Mouse (Mus musculus): ENCODE results near the gene Foxf2. TPM values are rescaled to one million over a fixed set of nuclear protein-coding genes. Genes with fewer than 3 reads are reported as not detected.

Gene Foxf2
- polyA plus RNA-seq, 1 experiment from 2014 or later = 43.2 TPM

DNA sequence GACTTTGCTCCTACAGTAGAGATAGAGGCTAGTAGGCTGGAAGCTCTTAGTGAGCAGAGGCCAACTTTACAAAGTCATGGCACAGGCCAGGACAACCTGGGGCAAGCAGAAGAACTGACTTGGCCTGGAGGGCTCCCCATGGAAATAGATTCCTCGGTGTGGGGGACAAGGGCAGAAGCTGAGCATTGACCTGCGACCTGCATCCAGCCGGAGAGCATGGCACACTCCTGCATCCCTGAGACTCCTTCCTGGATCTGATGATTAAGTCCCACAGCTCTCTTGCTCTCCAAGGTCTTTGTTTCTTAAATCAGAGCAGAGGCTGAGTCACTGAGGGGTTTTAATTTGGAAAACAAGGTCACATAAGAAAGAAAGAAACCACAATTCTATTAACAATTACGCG is 15.9 kb downstream of the Foxf2 start:
- Histone ChIP-seq H3K9me3 (ENCODE audit: low read depth, low read length) (no peaks in the 10 kb centered on the region), H3K4me2 (no peak overlapping the region), H3K27ac (ENCODE audit: low read depth) (no peak overlapping the region), H3K27me3 (ENCODE audit: insufficient read depth, low read length) (no peaks in the 10 kb centered on the region), H3K36me3 (ENCODE audit: insufficient read depth) (0 out of 2 replicates have a peak, but pooled peaks cover 10% of the 10 kb centered on the region), H3K9ac (no peak overlapping the region), H3K4me3 (ENCODE audit: low read depth, low read length) (no peak overlapping the region), H3K4me1 (ENCODE audit: insufficient read depth) (no peaks in the 10 kb centered on the region)
- whole genome bisulfite sequencing = 84% methylated on average over 5 of the region's 5 CpGs
- ATAC-seq (ENCODE audit: insufficient read depth) (no peak), DNase-seq (no peak)
- TF ChIP-seq CTCF (IDR thresholded peaks at IDR 0.05; ENCODE audit: low read depth) = no peak

DNA sequence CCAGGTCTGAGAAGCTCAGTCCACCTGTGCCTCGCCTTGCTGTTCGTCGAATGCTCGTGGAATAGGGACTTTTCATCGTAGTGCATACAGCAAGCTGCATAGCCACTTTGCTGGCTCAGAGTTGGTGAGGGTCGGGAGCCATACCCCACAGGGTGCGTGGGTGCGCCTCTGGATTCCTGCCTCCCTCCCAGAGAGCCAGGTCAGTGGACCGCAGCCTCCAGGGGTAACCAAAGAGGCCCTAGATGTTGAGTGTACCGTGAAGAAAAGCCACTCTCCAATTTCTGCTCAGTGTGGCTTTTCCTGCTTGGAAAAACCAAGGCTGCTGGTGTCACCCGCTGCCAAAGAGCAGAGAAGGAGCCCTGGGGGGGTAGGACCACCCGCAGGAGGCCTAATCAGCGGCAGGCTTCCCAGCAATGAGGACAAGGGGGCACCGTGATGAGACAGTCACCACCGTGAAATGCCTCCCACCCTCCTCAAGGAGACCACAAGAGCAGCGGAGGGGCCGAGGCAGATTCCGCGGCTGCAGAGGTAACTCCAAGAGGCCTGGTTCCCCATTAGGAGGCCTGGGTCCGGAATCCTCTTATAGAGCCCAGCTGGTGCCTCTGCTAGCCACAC is 26.6 kb downstream of the Foxf2 start:
- Histone ChIP-seq H3K27me3 (ENCODE audit: insufficient read depth, low read length) (no peaks in the 10 kb centered on the region), H3K27ac (ENCODE audit: low read depth) (no peak overlapping the region), H3K4me2 (no peak overlapping the region), H3K4me3 (ENCODE audit: low read depth, low read length) (no peak overlapping the region), H3K9ac (no peak overlapping the region), H3K9me3 (ENCODE audit: low read depth, low read length) (no peaks in the 10 kb centered on the region), H3K4me1 (ENCODE audit: insufficient read depth) (no peaks in the 10 kb centered on the region), H3K36me3 (ENCODE audit: insufficient read depth) (no peaks in the 10 kb centered on the region)
- no peak for TF ChIP-seq CTCF (IDR thresholded peaks at IDR 0.05; ENCODE audit: low read depth)
- DNase-seq (no peak), ATAC-seq (ENCODE audit: insufficient read depth) (no peak)
- 82% methylated on average over 20 of the region's 20 CpGs for WGBS

DNA sequence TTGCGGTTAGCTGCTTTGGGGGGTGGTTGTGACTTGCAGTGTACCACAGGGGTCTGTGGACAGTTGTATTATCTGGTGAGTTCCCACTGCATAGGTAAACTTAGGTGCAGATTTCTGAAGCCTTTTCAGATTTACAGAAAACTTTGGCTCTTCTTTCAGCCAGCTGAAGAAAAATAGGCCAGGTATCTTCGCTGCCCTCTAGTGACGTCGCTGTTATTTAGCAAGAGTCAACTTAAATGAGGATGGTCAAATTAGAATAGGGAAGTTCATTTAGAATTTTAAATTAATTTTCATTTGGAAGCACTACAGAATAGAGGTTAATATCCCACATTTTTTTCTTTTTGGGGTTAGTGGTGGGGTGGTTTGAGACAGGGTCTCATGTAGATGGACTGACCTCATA is 30.6 kb downstream of the Foxf2 start:
- ATAC-seq (ENCODE audit: insufficient read depth) = no peak
- Histone ChIP-seq H3K27ac (ENCODE audit: low read depth) (no peak overlapping the region), H3K9ac (no peak overlapping the region), H3K4me3 (ENCODE audit: low read depth, low read length) (no peak overlapping the region), H3K4me1 (ENCODE audit: insufficient read depth) (no peaks in the 10 kb centered on the region), H3K27me3 (ENCODE audit: insufficient read depth, low read length) (peaks cover 7% of the 10 kb centered on the region; the same call in 1 of the 2 replicates), H3K9me3 (ENCODE audit: low read depth, low read length) (no peaks in the 10 kb centered on the region), H3K36me3 (ENCODE audit: insufficient read depth) (no peaks in the 10 kb centered on the region), H3K4me2 (no peak overlapping the region)
- 56% methylated on average over 4 of the region's 4 CpGs for WGBS
- TF ChIP-seq CTCF (IDR thresholded peaks at IDR 0.05; ENCODE audit: low read depth) = no peak; the same call in 1 of the 2 replicates
- DNase-seq = peak; percentile 66

DNA sequence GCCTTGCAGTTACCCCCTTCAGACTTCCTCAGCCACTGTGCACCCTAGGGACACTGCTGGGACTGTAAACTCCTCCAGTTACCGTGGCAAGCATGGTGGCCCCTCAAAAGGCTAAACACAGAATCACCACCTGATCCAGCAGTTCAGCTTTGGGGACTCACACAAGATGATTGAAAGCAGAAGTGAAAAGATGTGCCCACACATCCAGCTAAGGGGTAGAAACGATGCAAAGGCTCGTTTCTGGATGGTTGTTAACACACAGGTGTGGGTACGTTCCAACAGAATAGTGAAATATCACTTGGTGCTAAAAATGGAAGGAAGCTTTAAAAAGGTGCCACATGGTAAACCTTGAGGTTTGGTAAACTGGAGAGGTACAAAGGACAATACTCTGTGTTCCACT is 32.6 kb downstream of the Foxf2 start:
- Histone ChIP-seq H3K9me3 (ENCODE audit: low read depth, low read length) (no peaks in the 10 kb centered on the region), H3K27me3 (ENCODE audit: insufficient read depth, low read length) (peaks cover 7% of the 10 kb centered on the region; the same call in 1 of the 2 replicates), H3K9ac (no peak overlapping the region), H3K4me3 (ENCODE audit: low read depth, low read length) (no peak overlapping the region), H3K36me3 (ENCODE audit: insufficient read depth) (no peaks in the 10 kb centered on the region), H3K4me2 (no peak overlapping the region), H3K4me1 (ENCODE audit: insufficient read depth) (no peaks in the 10 kb centered on the region), H3K27ac (ENCODE audit: low read depth) (no peak overlapping the region)
- DNase-seq (no peak), ATAC-seq (ENCODE audit: insufficient read depth) (no peak)
- 86% methylated on average over 4 of the region's 4 CpGs for WGBS
- no peak for TF ChIP-seq CTCF (IDR thresholded peaks at IDR 0.05; ENCODE audit: low read depth)

DNA sequence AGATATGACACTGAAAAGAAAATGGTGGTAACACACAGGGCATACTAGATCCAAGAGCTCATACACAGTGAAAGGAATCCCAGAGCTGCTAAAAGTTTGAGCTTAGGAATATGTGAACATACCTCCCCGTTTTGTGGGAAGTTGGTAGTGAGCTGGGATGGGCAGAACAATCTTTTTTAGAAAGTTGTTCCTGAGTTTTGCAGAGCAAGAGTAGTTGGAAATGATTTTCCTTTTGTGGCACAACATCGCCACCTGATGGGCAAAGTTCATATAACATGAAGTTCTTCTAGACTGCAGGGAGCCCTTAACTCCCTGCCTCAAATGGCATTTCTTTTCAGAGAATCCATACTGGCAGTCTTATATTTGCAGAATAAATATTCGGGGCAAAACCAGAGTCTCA is 33.3 kb downstream of the Foxf2 start:
- ATAC-seq (ENCODE audit: insufficient read depth) = peak; percentile 33; the same call in 1 of the 2 replicates
- no peaks in the 10 kb centered on the region for H3K4me1 ChIP-seq (ENCODE audit: insufficient read depth)

GRCm38 (mm10) chr13:31661211-31661610 is 35.6 kb downstream of the Foxf2 start:
- no peak for TF ChIP-seq CTCF (IDR thresholded peaks at IDR 0.05; ENCODE audit: low read depth)
- no peak for DNase-seq
- Histone ChIP-seq H3K4me1 (ENCODE audit: insufficient read depth) (no peaks in the 10 kb centered on the region), H3K4me2 (no peak overlapping the region), H3K9ac (no peak overlapping the region), H3K4me3 (ENCODE audit: low read depth, low read length) (no peak overlapping the region), H3K27ac (ENCODE audit: low read depth) (no peak overlapping the region), H3K27me3 (ENCODE audit: insufficient read depth, low read length) (peaks cover 7% of the 10 kb centered on the region; the same call in 1 of the 2 replicates), H3K9me3 (ENCODE audit: low read depth, low read length) (no peaks in the 10 kb centered on the region), H3K36me3 (ENCODE audit: insufficient read depth) (no peaks in the 10 kb centered on the region)
- no peak for ATAC-seq (ENCODE audit: insufficient read depth)
- WGBS = 56% methylated on average over 6 of the region's 6 CpGs

More for the DNA sequence above, 33.3 kb downstream of the Foxf2 start:
- Histone ChIP-seq H3K27me3 (ENCODE audit: insufficient read depth, low read length) (peaks cover 7% of the 10 kb centered on the region; the same call in 1 of the 2 replicates), H3K4me2 (no peak overlapping the region), H3K4me3 (ENCODE audit: low read depth, low read length) (no peak overlapping the region), H3K27ac (ENCODE audit: low read depth) (no peak overlapping the region), H3K9ac (no peak overlapping the region), H3K36me3 (ENCODE audit: insufficient read depth) (no peaks in the 10 kb centered on the region), H3K9me3 (ENCODE audit: low read depth, low read length) (no peaks in the 10 kb centered on the region)
- peak; percentile 75 for TF ChIP-seq CTCF (IDR thresholded peaks at IDR 0.05; ENCODE audit: low read depth)
- WGBS = 2% methylated on average over 3 of the region's 3 CpGs
- DNase-seq = peak; percentile 97

DNA sequence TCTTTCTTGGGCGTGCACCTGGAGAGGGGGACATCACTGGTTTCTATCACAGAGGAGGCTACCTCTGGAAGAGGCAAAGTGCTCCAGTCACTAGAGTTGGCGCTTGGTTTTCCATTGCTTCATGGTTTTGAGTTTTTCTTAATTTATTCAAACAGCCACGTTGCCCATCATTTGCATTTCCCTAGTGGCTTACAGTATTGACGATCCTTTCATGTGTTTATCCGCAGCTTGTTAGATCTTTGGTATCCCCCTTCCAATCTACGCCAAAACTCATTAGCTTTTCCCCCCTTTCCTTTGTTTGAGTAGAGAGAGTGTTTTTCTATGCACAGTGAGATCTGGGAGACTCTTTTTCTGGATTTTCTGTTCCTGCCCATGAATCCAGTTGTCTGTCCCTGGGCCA is 39.8 kb downstream of the Foxf2 start:
- DNase-seq = no peak
- TF ChIP-seq CTCF (IDR thresholded peaks at IDR 0.05; ENCODE audit: low read depth) = no peak
- WGBS = 75% methylated on average over 6 of the region's 6 CpGs
- H3K9me3 ChIP-seq (ENCODE audit: low read depth, low read length) = no peaks in the 10 kb centered on the region
- no peak overlapping the region for H3K4me3 ChIP-seq (ENCODE audit: low read depth, low read length)
- no peak overlapping the region for H3K4me2 ChIP-seq
- H3K27ac ChIP-seq (ENCODE audit: low read depth) = no peak overlapping the region
- no peak for ATAC-seq (ENCODE audit: insufficient read depth)
- no peaks in the 10 kb centered on the region for H3K27me3 ChIP-seq (ENCODE audit: insufficient read depth, low read length)
- H3K36me3 ChIP-seq (ENCODE audit: insufficient read depth) = no peaks in the 10 kb centered on the region
- 0 out of 2 replicates have a peak, but pooled peaks cover 4% of the 10 kb centered on the region for H3K4me1 ChIP-seq (ENCODE audit: insufficient read depth)
- no peak overlapping the region for H3K9ac ChIP-seq
